Mouse (Mus musculus): ENCODE results near the gene Srebf2. TPM values are rescaled to one million over a fixed set of nuclear protein-coding genes. Genes with fewer than 3 reads are reported as not detected.
"Not testable (repeated sequence)": the region's sequence is repeated elsewhere in the genome, so short reads cannot be mapped to it uniquely, and the experiment has no call there.

Srebf2 gene
- polyA plus RNA-seq (2015; fragmentation: Nextera tagmentation; extraction: Ambion mirVana), result 155 and 165 TPM in 2 replicates

GRCm38 (mm10) chr15:82146770-82147610, at the start of gene Srebf2:
Gene Srebf2, plus strand, starts transcription at chr15:82147181.
- Histone ChIP-seq H3K4me2 (peak within 1 kb of the TSS; percentile 72), H3K36me3 (no peaks in the 10 kb centered on the region; the same call in 1 of the 2 replicates), H3K4me3 (peak within 1 kb of the TSS; percentile 79), H3K9me3 (no peaks in the 10 kb centered on the region), H3K4me1 (peaks cover 34% of the 10 kb centered on the region), H3K27me3 (no peaks in the 10 kb centered on the region), H3K9ac (peak within 1 kb of the TSS; percentile 78), H3K27ac (peak within 1 kb of the TSS; percentile 97)
- ATAC-seq (ENCODE audit: insufficient number of reproducible peaks, low FRiP score, low TSS enrichment, low read depth), result peak; percentile 95
- under 1% methylated on average over 66 of the region's 79 CpGs for WGBS

- Histone ChIP-seq H3K9me3 (no peaks in the 10 kb centered on the region), H3K27ac (no peak overlapping the region), H3K4me2 (no peak overlapping the region), H3K9ac (no peak overlapping the region), H3K4me1 (no peaks in the 10 kb centered on the region), H3K27me3 (no peaks in the 10 kb centered on the region), H3K36me3 (no peaks in the 10 kb centered on the region), H3K4me3 (no peak overlapping the region)
- no peak for ATAC-seq (ENCODE audit: insufficient number of reproducible peaks, low FRiP score, low TSS enrichment, low read depth)
- WGBS, result 22% methylated on average over 8 of the region's 8 CpGs
These were observed 39.9 kb upstream of the Srebf2 start for GRCm38 (mm10) chr15:82106953-82107555.

- Histone ChIP-seq H3K27me3 (peaks cover 3% of the 10 kb centered on the region; the same call in 1 of the 2 replicates), H3K36me3 (no peaks in the 10 kb centered on the region), H3K27ac (no peak overlapping the region), H3K4me2 (no peak overlapping the region), H3K9ac (no peak overlapping the region), H3K9me3 (no peaks in the 10 kb centered on the region), H3K4me3 (no peak overlapping the region), H3K4me1 (no peaks in the 10 kb centered on the region)
- 71% methylated on average over 8 of the region's 8 CpGs for WGBS
- ATAC-seq (ENCODE audit: insufficient number of reproducible peaks, low FRiP score, low TSS enrichment, low read depth), result no peak
These were observed 26.4 kb upstream of the Srebf2 start for GRCm38 (mm10) chr15:82120544-82120943.

GRCm38 (mm10) chr15:82126690-82127089, 20.3 kb upstream of the Srebf2 start:
- not testable (repeated sequence) for H3K27me3 ChIP-seq; H3K9ac ChIP-seq; ATAC-seq (ENCODE audit: insufficient number of reproducible peaks, low FRiP score, low TSS enrichment, low read depth); H3K27ac ChIP-seq; H3K9me3 ChIP-seq
- WGBS, result 77% methylated on average over 4 of the region's 4 CpGs
- Histone ChIP-seq H3K36me3 (peaks cover 12% of the 10 kb centered on the region; the same call in 1 of the 2 replicates), H3K4me1 (peaks cover 15% of the 10 kb centered on the region), H3K4me2 (peak overlapping the region; percentile 82; the same call in 1 of the 2 replicates), H3K4me3 (peak overlapping the region; percentile 67; the same call in 1 of the 2 replicates)

- H3K36me3 ChIP-seq, result peaks cover 12% of the 10 kb centered on the region
- no peaks in the 10 kb centered on the region for H3K9me3 ChIP-seq
- under 1% methylated on average over 69 of the region's 74 CpGs for WGBS
- H3K27ac ChIP-seq, result peak within 1 kb of the TSS; percentile 76
- H3K4me1 ChIP-seq, result peaks cover 15% of the 10 kb centered on the region
- peak within 1 kb of the TSS; percentile 82 for H3K4me2 ChIP-seq
- peaks cover 3% of the 10 kb centered on the region; the same call in 1 of the 2 replicates for H3K27me3 ChIP-seq
- peak; percentile 95 for ATAC-seq (ENCODE audit: insufficient number of reproducible peaks, low FRiP score, low TSS enrichment, low read depth)
- peak within 1 kb of the TSS; percentile 65 for H3K9ac ChIP-seq
- H3K4me3 ChIP-seq, result peak within 1 kb of the TSS; percentile 67
These were observed 19.3 kb upstream of the Srebf2 start, which contains the start of gene Ccdc134 for GRCm38 (mm10) chr15:82127426-82128374. Gene Ccdc134, plus strand, starts transcription at chr15:82127922.

- peak overlapping the region; percentile 67 for H3K4me3 ChIP-seq
- peak overlapping the region; percentile 65 for H3K9ac ChIP-seq
- peak overlapping the region; percentile 76 for H3K27ac ChIP-seq
- H3K36me3 ChIP-seq, result peaks cover 12% of the 10 kb centered on the region
- no peaks in the 10 kb centered on the region for H3K9me3 ChIP-seq
- 4% methylated on average over 5 of the region's 5 CpGs for WGBS
- peaks cover 3% of the 10 kb centered on the region; the same call in 1 of the 2 replicates for H3K27me3 ChIP-seq
- ATAC-seq (ENCODE audit: insufficient number of reproducible peaks, low FRiP score, low TSS enrichment, low read depth), result no peak
- peaks cover 15% of the 10 kb centered on the region for H3K4me1 ChIP-seq
- peak overlapping the region; percentile 82 for H3K4me2 ChIP-seq
These were observed 18.6 kb upstream of the Srebf2 start for GRCm38 (mm10) chr15:82128398-82128797.

- Histone ChIP-seq H3K36me3 (peaks cover 12% of the 10 kb centered on the region), H3K4me3 (no peak overlapping the region), H3K9ac (no peak overlapping the region), H3K4me1 (peaks cover 15% of the 10 kb centered on the region), H3K9me3 (no peaks in the 10 kb centered on the region), H3K4me2 (no peak overlapping the region), H3K27me3 (no peaks in the 10 kb centered on the region), H3K27ac (no peak overlapping the region)
- 67% methylated on average over 7 of the region's 7 CpGs for WGBS
- no peak for ATAC-seq (ENCODE audit: insufficient number of reproducible peaks, low FRiP score, low TSS enrichment, low read depth)
These were observed 16.4 kb upstream of the Srebf2 start for GRCm38 (mm10) chr15:82130599-82130998.

GRCm38 (mm10) chr15:82135372-82135771, 11.6 kb upstream of the Srebf2 start:
- Histone ChIP-seq H3K4me1 (no peaks in the 10 kb centered on the region; the same call in 1 of the 2 replicates), H3K27ac (no peak overlapping the region), H3K9ac (no peak overlapping the region), H3K4me3 (no peak overlapping the region), H3K27me3 (no peaks in the 10 kb centered on the region), H3K36me3 (peaks cover 14% of the 10 kb centered on the region), H3K9me3 (no peaks in the 10 kb centered on the region), H3K4me2 (no peak overlapping the region)
- peak; percentile 76 for ATAC-seq (ENCODE audit: insufficient number of reproducible peaks, low FRiP score, low TSS enrichment, low read depth)
- 77% methylated on average over 4 of the region's 4 CpGs for WGBS

- Histone ChIP-seq H3K4me1 (no peaks in the 10 kb centered on the region), H3K4me3 (no peak overlapping the region), H3K9ac (no peak overlapping the region), H3K9me3 (no peaks in the 10 kb centered on the region), H3K36me3 (peaks cover 14% of the 10 kb centered on the region), H3K27ac (no peak overlapping the region), H3K4me2 (no peak overlapping the region), H3K27me3 (no peaks in the 10 kb centered on the region)
- 54% methylated on average over 4 of the region's 4 CpGs for WGBS
- ATAC-seq (ENCODE audit: insufficient number of reproducible peaks, low FRiP score, low TSS enrichment, low read depth), result no peak
These were observed 8.4 kb upstream of the Srebf2 start for GRCm38 (mm10) chr15:82138565-82138964.

GRCm38 (mm10) chr15:82139196-82139595, 7.8 kb upstream of the Srebf2 start:
- H3K9ac ChIP-seq, result no peak overlapping the region
- no peaks in the 10 kb centered on the region for H3K9me3 ChIP-seq
- H3K4me2 ChIP-seq, result no peak overlapping the region
- no peak overlapping the region for H3K4me3 ChIP-seq
- no peaks in the 10 kb centered on the region for H3K4me1 ChIP-seq
- WGBS, result 93% methylated on average over 8 of the region's 8 CpGs
- H3K27ac ChIP-seq, result no peak overlapping the region
- H3K27me3 ChIP-seq, result no peaks in the 10 kb centered on the region
- H3K36me3 ChIP-seq, result peaks cover 14% of the 10 kb centered on the region
- no peak for ATAC-seq (ENCODE audit: insufficient number of reproducible peaks, low FRiP score, low TSS enrichment, low read depth)

GRCm38 (mm10) chr15:82140355-82140754, 6.6 kb upstream of the Srebf2 start:
- WGBS, result 79% methylated on average over 3 of the region's 3 CpGs
- ATAC-seq (ENCODE audit: insufficient number of reproducible peaks, low FRiP score, low TSS enrichment, low read depth), result no peak
- Histone ChIP-seq H3K27me3 (no peaks in the 10 kb centered on the region), H3K4me2 (no peak overlapping the region), H3K4me3 (no peak overlapping the region), H3K36me3 (peaks cover 14% of the 10 kb centered on the region), H3K9ac (no peak overlapping the region), H3K4me1 (peaks cover under 1% of the 10 kb centered on the region), H3K9me3 (no peaks in the 10 kb centered on the region), H3K27ac (no peak overlapping the region)

Data from limb, embryonic 15.5 days (tissue).